Mouse (Mus musculus): ENCODE measurements around the gene Timm22.

Timm22 gene

GRCm38 (mm10) chr11:76388711-76389110 is 18.0 kb upstream of the Timm22 start:
- no peak for DNase-seq (ENCODE audit: extremely low read depth, low read depth)

GRCm38 (mm10) chr11:76392532-76392931 is 14.2 kb upstream of the Timm22 start:
- DNase-seq (ENCODE audit: extremely low read depth, low read depth): no peak

- DNase-seq (ENCODE audit: extremely low read depth, low read depth): no peak
Observed at GRCm38 (mm10) chr11:76392996-76393395, 13.8 kb upstream of the Timm22 start.

GRCm38 (mm10) chr11:76397650-76398311 is 9.0 kb upstream of the Timm22 start:
- DNase-seq (ENCODE audit: extremely low read depth, low read depth): no peak

- DNase-seq (ENCODE audit: extremely low read depth, low read depth): no peak
Observed at GRCm38 (mm10) chr11:76398312-76398797, 8.4 kb upstream of the Timm22 start.

GRCm38 (mm10) chr11:76398798-76399586 is 7.8 kb upstream of the Timm22 start, which contains the start of gene Nxn:
Gene Nxn (minus strand): TSS chr11:76399140.
- DNase-seq (ENCODE audit: extremely low read depth, low read depth): peak; percentile 33

- DNase-seq (ENCODE audit: extremely low read depth, low read depth): peak; percentile 49
Observed at GRCm38 (mm10) chr11:76399587-76400330, 7.0 kb upstream of the Timm22 start.

- no peak for DNase-seq (ENCODE audit: extremely low read depth, low read depth)
Observed at GRCm38 (mm10) chr11:76401398-76401797, 5.4 kb upstream of the Timm22 start.

- DNase-seq (ENCODE audit: extremely low read depth, low read depth): no peak
Observed at GRCm38 (mm10) chr11:76405113-76405512, 1.6 kb upstream of the Timm22 start.

- no peak for DNase-seq (ENCODE audit: extremely low read depth, low read depth)
Observed at GRCm38 (mm10) chr11:76405626-76406264, 1.0 kb upstream of the Timm22 start.

GRCm38 (mm10) chr11:76410826-76411225 is 4.1 kb downstream of the Timm22 start:
- peak; percentile 42 for DNase-seq (ENCODE audit: extremely low read depth, low read depth)

GRCm38 (mm10) chr11:76413202-76413601 is 6.5 kb downstream of the Timm22 start:
- no peak for DNase-seq (ENCODE audit: extremely low read depth, low read depth)

- DNase-seq (ENCODE audit: extremely low read depth, low read depth): no peak
Observed at GRCm38 (mm10) chr11:76415001-76415400, 8.2 kb downstream of the Timm22 start.

GRCm38 (mm10) chr11:76415985-76416384 is 9.2 kb downstream of the Timm22 start:
- DNase-seq (ENCODE audit: extremely low read depth, low read depth): no peak

- no peak for DNase-seq (ENCODE audit: extremely low read depth, low read depth)
Observed at GRCm38 (mm10) chr11:76418423-76418822, 11.7 kb downstream of the Timm22 start.

GRCm38 (mm10) chr11:76419179-76419578 is 12.4 kb downstream of the Timm22 start:
- DNase-seq (ENCODE audit: extremely low read depth, low read depth): no peak

GRCm38 (mm10) chr11:76420896-76421295 is 14.1 kb downstream of the Timm22 start:
- no peak for DNase-seq (ENCODE audit: extremely low read depth, low read depth)

GRCm38 (mm10) chr11:76425749-76426148 is 19.0 kb downstream of the Timm22 start:
- DNase-seq (ENCODE audit: extremely low read depth, low read depth): no peak

- no peak for DNase-seq (ENCODE audit: extremely low read depth, low read depth)
Observed at GRCm38 (mm10) chr11:76427781-76428180, 21.0 kb downstream of the Timm22 start.

GRCm38 (mm10) chr11:76429046-76429445 is 22.3 kb downstream of the Timm22 start:
- DNase-seq (ENCODE audit: extremely low read depth, low read depth): no peak

GRCm38 (mm10) chr11:76429556-76429955 is 22.8 kb downstream of the Timm22 start:
- no peak for DNase-seq (ENCODE audit: extremely low read depth, low read depth)
